Mouse (Mus musculus) stomach, postnatal 0 days (tissue): ENCODE results near the gene Dusp15. TPM values are rescaled to one million over a fixed set of nuclear protein-coding genes. Genes with fewer than 3 reads are reported as not detected.

Experiments used
- ATAC-seq: fragments of 200-750 bp; cut with Nextera tagmentation; 2 replicates; pipeline ENCODE4 v1.8.0; 2017; ENCODE audit not compliant: low FRiP score, low TSS enrichment
- DNase-seq: peaks from one replicate; pipeline ENCODE4 v3.0.0-alpha.2; 2016; ENCODE audit warnings: low spot score
- H3K27ac ChIP-seq: fragments of 300-500 bp; sonication (generic); replicated peaks from 2 replicates; pipeline ENCODE4 v1.5.1; 2014; ENCODE audit warnings: mild to moderate bottlenecking, control low read depth
- H3K27me3 ChIP-seq: fragments of 300-500 bp; sonication (generic); 2 replicates; pipeline ENCODE4 v1.6.1; 2014; ENCODE audit warnings: low read length; ENCODE audit not compliant: control insufficient read depth, insufficient read depth
- H3K36me3 ChIP-seq: fragments of 300-500 bp; sonication (generic); 2 replicates; pipeline ENCODE4 v1.6.1; 2014; ENCODE audit warnings: low read length, mixed read lengths; ENCODE audit not compliant: control insufficient read depth, insufficient read depth
- H3K4me1 ChIP-seq: fragments of 300-500 bp; sonication (generic); replicated peaks from 2 replicates; pipeline ENCODE4 v1.6.1; 2014; ENCODE audit warnings: antibody characterized with exemption; ENCODE audit not compliant: control insufficient read depth, insufficient read depth
- H3K4me2 ChIP-seq: fragments of 300-500 bp; sonication (generic); replicated peaks from 2 replicates; pipeline ENCODE4 v1.6.1; 2014; ENCODE audit warnings: low read depth, mild to moderate bottlenecking, control low read depth, moderate library complexity
- H3K4me3 ChIP-seq: fragments of 300-500 bp; sonication (generic); 2 replicates; pipeline ENCODE4 v1.5.1; 2014; ENCODE audit warnings: low read depth, low read length, control low read depth
- H3K9ac ChIP-seq: fragments of 300-500 bp; sonication (generic); 2 replicates; pipeline ENCODE4 v1.6.1; 2014; ENCODE audit warnings: mild to moderate bottlenecking, low read length, control low read depth, mixed read lengths
- H3K9me3 ChIP-seq: fragments of 300-500 bp; sonication (generic); 2 replicates; pipeline ENCODE4 v1.6.1; 2016; ENCODE audit warnings: low read length; ENCODE audit not compliant: control insufficient read depth
- CTCF ChIP-seq: IDR thresholded peaks from 2 replicates; pipeline ENCODE4 v1.5.1; 2016; ENCODE audit warnings: antibody characterized with exemption, low read depth, mild to moderate bottlenecking, moderate library complexity
- EP300 ChIP-seq: optimal IDR thresholded peaks from 2 replicates; pipeline ENCODE3; 2016; ENCODE audit warnings: antibody characterized with exemption
- WGBS: fragments of 180-500 bp; shearing (Covaris S2); extraction: QIAGEN DNeasy Blood & Tissue Kit; methylation state at CpG from one replicate; pipeline ENCODE4 v1.1.7; 2014; 5-methylcytosine and 5-hydroxymethylcytosine counted together
- polyA plus RNA-seq: library from polyadenylated mRNA; unstranded; fragments of >200 nt; fragmentation: Nextera tagmentation; extraction: Ambion mirVana; gene quantifications from 2 replicates; pipeline ENCODE4 v1.2.1, GENCODE M21; 2015

The Dusp15 gene
- polyA plus RNA-seq, 1 experiment from 2014 or later, result 0.27 TPM

DNA sequence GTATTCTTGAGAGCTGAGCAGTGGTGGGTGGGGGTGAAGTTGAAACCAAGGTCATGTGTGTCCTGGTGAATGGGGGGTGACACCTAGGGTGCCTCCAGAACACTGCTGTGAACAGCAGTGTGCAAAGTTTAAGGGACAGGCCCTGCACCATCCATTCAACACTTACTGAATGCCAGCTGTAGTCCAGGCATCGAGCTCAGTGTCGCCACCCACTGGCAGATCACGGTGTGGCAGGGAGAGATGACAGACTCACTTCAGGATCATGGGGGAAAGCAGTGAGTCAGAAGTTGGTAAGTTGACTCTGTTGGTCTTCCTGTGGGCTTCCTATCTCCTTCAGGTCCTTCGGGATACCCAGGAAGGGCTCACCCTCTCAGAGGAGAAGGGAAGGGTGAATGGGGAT is 11.7 kb downstream of the Dusp15 start:
- Histone ChIP-seq H3K9me3 (no peaks in the 10 kb centered on the region), H3K4me3 (no peak overlapping the region), H3K4me1 (no peaks in the 10 kb centered on the region), H3K36me3 (no peaks in the 10 kb centered on the region), H3K27ac (no peak overlapping the region), H3K9ac (no peak overlapping the region), H3K4me2 (no peak overlapping the region), H3K27me3 (peaks cover 20% of the 10 kb centered on the region; the same call in 1 of the 2 replicates)
- 11% methylated on average over 4 of the region's 4 CpGs for WGBS
- peak; percentile 80 for TF ChIP-seq CTCF
- TF ChIP-seq EP300, result no peak
- peak; percentile 59 for DNase-seq
- ATAC-seq, result 0 out of 2 replicates have a peak, but pooled peaks have one; percentile 24

DNA sequence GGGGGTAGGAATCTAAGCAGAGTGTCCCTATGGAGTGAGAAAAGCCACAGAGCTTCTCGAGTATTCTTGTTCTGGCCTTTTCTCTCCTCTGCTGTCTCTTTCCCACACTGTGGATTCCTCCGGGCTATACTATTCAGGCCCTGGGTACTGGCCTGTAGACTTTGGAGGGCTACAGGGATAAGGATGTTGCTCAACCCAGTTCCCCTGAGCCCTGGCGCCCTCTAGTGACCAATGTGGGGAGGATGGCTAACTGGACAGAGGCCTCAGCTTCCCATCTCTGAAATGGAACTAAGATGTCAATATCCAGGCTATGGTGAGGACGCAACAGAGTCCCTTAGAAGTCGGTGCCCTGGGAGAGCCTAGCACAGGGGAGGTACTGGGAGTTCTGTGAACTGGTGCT is 17.9 kb downstream of the Dusp15 start:
- no peak overlapping the region for H3K9ac ChIP-seq
- H3K4me1 ChIP-seq, result no peaks in the 10 kb centered on the region
- H3K27me3 ChIP-seq, result no peaks in the 10 kb centered on the region
- no peaks in the 10 kb centered on the region for H3K9me3 ChIP-seq
- no peak for ATAC-seq
- H3K36me3 ChIP-seq, result no peaks in the 10 kb centered on the region
- H3K4me3 ChIP-seq, result no peak overlapping the region
- H3K4me2 ChIP-seq, result no peak overlapping the region
- TF ChIP-seq EP300 (no peak), CTCF (peak; percentile 78)
- no peak overlapping the region for H3K27ac ChIP-seq
- peak; percentile 47 for DNase-seq
- 31% methylated on average over 5 of the region's 5 CpGs for WGBS

DNA sequence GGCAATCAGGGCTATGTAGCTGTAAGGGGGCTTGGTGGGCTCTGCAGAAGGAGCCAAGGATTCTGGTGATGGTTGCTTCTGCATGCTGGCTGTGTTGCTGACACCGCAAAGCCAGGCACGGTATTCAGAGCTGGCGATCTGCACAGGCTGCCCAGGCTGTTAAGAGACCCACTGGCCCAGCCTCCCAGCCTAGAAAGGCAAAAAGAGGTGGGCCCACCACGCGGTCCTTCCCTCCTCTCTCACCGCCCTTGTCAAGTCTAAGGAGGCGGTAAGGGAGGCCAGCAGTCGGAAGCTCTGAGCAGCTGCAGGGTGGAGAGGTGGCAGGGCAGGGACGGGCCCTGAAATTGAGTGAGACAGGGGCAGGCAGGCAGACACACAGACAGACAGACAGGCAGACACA is 18.4 kb downstream of the Dusp15 start, which contains the start of gene Foxs1:
TSS of gene Foxs1 (minus strand) at position 161 of the 400 bp plus-strand sequence.
- Histone ChIP-seq H3K36me3 (no peaks in the 10 kb centered on the region), H3K27me3 (no peaks in the 10 kb centered on the region), H3K9me3 (no peaks in the 10 kb centered on the region), H3K4me1 (no peaks in the 10 kb centered on the region), H3K4me3 (peak within 1 kb of the TSS; percentile 10; the same call in 1 of the 2 replicates), H3K9ac (0 out of 2 replicates have a peak within 1 kb of the TSS, but pooled peaks have one; percentile 4), H3K4me2 (no peak within 1 kb of the TSS; the same call in 1 of the 2 replicates), H3K27ac (peak within 1 kb of the TSS; percentile 49; the same call in 1 of the 2 replicates)
- WGBS, result 18% methylated on average over 7 of the region's 9 CpGs
- ATAC-seq, result no peak
- DNase-seq, result no peak
- TF ChIP-seq EP300 (no peak), CTCF (no peak)

DNA sequence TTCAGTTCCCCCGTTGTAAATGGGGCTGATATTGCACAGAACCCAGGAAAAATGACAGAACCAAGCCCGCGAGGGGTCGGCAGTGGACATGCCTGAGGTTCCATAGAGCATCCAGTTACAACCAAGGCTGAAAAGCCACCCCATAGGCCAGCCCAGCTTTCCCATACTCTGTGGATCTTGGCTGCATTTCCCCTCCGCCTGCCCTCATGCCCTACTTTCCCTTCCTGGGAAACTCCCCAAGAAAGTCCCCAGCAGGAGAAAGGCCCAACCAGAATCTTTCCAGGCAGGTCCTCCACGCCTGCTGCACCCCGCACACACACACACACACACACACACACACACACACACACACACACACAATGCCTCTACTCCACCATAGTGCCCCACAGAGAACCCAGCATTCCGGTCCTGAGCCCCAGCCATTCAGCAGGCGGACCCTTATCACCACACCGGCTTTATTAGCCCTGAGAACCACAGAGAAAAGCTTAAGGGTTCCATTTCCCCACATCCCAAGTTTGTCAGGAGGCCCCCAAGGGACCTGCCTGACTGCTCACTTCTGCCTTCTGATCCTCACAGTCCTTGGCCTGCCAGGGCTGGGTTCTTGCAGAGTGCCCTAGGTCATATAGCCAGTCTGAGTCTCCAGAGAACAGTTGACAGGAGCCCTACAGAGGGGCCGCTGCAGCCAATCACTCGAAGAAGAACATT is 19.9 kb downstream of the Dusp15 start:
- TF ChIP-seq EP300 (no peak), CTCF (no peak)
- no peaks in the 10 kb centered on the region for H3K4me1 ChIP-seq
- H3K9ac ChIP-seq, result 0 out of 2 replicates have a peak overlapping the region, but pooled peaks have one; percentile 4
- H3K27me3 ChIP-seq, result no peaks in the 10 kb centered on the region
- no peaks in the 10 kb centered on the region for H3K9me3 ChIP-seq
- no peaks in the 10 kb centered on the region for H3K36me3 ChIP-seq
- ATAC-seq (no peak), DNase-seq (no peak)
- peak overlapping the region; percentile 10; the same call in 1 of the 2 replicates for H3K4me3 ChIP-seq
- peak overlapping the region; percentile 53; the same call in 1 of the 2 replicates for H3K27ac ChIP-seq
- no peak overlapping the region for H3K4me2 ChIP-seq
- 65% methylated on average over 12 of the region's 12 CpGs for WGBS

DNA sequence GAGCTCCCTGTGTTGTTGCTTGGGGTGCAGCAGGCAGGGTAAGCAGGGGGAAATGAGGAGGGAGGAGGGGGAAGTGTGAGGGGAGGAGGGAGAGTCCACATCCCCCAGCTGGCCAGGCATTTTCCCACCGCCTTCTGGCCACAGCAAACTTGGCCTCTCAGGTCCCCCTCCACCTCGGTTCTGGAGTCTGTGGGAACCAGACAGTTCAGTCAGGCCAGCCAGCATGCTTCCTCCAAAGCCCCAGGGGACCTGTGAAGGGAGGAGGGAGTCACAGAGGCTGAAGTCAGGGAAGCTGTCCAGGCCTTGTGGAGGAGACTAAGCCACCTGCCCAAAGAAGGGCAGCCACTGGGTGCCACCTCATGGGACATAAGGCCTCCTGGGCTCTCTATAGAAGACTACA is 21.2 kb downstream of the Dusp15 start:
- H3K9me3 ChIP-seq, result no peaks in the 10 kb centered on the region
- DNase-seq, result no peak
- H3K4me3 ChIP-seq, result no peak overlapping the region
- no peaks in the 10 kb centered on the region for H3K36me3 ChIP-seq
- H3K27me3 ChIP-seq, result no peaks in the 10 kb centered on the region
- H3K4me1 ChIP-seq, result no peaks in the 10 kb centered on the region
- TF ChIP-seq CTCF (no peak), EP300 (no peak)
- no peak overlapping the region for H3K4me2 ChIP-seq
- H3K27ac ChIP-seq, result 0 out of 2 replicates have a peak overlapping the region, but pooled peaks have one; percentile 1
- no peak overlapping the region for H3K9ac ChIP-seq
- WGBS, result 23% methylated on average over 2 of the region's 2 CpGs
- no peak for ATAC-seq

DNA sequence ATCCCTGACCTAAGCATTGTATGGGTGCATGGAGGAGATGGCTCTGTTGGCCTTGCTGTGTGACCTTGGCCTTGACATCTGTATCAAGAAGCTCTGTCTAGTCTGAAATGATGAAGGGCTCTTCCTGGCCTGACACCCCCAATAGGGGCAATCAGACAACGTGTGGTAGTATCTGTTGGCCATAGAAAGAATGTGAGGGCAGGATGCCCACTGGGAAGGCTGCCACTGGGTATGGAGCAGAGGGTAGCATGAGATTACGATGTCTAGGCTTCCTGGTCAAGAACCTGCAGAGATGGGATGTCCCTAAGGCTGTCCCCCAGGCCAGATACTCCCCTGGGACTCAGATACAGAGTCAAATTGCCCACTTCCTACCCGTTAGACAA is 22.5 kb downstream of the Dusp15 start:
- no peak for DNase-seq
- Histone ChIP-seq H3K4me2 (no peak overlapping the region), H3K27ac (peak overlapping the region; percentile 63), H3K4me1 (no peaks in the 10 kb centered on the region), H3K27me3 (no peaks in the 10 kb centered on the region), H3K9ac (no peak overlapping the region), H3K4me3 (no peak overlapping the region), H3K9me3 (no peaks in the 10 kb centered on the region), H3K36me3 (no peaks in the 10 kb centered on the region)
- no peak for ATAC-seq
- TF ChIP-seq EP300 (no peak), CTCF (no peak)
- 63% methylated on average over 3 of the region's 3 CpGs for WGBS
